Mouse (Mus musculus): ENCODE results near the gene Tmem156.

- TF ChIP-seq CTCF (IDR thresholded peaks at IDR 0.05; ENCODE audit: extremely low read depth, insufficient read depth, low read length), result no peak
- TF ChIP-seq POLR2A (IDR thresholded peaks at IDR 0.05; ENCODE audit: extremely low read depth, insufficient read depth, low read length), result no peak
These were observed 9.7 kb upstream of the Tmem156 start for GRCm38 (mm10) chr5:65101621-65102020.

Data from cortical plate, adult 2 months (tissue).